Mouse (Mus musculus) CD8-positive naive resting alpha-beta T cell, adult 2 months (primary cell): Measurements from ENCODE around the gene Mmgt2.

Source experiments
- DNase-seq, 2 experiments: peaks; one replicate each; pipeline ENCODE4 v3.0.0; 2022; ENCODE audit warnings: low read depth in 2 of 2, low spot score in 2 of 2

Mmgt2 gene

DNA sequence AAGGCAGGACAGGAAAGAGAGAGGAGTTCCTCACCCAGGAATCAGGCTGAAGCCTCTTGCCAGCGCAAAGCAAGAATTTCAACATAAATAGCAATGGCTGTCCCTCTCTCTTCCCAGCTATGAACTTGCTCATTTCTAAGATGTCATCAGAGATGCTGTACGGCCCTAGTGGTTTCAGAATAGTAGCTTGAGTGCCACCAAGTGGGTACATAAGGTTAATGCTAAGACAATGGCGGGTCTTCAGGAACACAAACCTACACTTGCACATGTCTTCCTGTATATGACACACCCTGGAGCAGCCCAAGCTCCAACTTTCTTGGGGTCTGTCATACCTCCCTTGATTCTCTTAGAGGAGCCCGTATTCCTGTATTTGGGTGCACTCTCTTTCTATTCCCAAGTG lies 51.3 kb downstream of the Mmgt2 start:
- no peak for DNase-seq

DNA sequence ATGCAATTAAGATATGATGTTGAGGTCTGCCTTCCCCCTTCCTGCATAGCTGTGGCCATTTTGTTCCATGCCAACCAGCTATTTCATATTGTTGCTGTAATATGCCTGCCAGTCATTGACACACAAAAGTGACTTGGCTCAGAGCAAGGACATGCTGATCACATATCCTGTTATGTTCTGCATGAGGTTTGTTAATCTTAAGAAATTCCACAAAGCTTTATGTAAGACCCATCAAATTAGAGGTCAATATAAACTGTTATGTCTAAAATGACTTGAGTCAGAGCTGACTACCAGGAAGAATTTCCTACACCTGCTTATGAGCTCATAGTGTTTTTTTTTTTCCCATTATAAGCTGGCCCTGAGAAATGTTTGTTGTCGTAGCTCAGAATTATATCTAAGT lies 52.8 kb downstream of the Mmgt2 start:
- DNase-seq = no peak

GRCm38 (mm10) chr11:62706141-62706540 lies 57.7 kb downstream of the Mmgt2 start:
- no peak for DNase-seq

DNA sequence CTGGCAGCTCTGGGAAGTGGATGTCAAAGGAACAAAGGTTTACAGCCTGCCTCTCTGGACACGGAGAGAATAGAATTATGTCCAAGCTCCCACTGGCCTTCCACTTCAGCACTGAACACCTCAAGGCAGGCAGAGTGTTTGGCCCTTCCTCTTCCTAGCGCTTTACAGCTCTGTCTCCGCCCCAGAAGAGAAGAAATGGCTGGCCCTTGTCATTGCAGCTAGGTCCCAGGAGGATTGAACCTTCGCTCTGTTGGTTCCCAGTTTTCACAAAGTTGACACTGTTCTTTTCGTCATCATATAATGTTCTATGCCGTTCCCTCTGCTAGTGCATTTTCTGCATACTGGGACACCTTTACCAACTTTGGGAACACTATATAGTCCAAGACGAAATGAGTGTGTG lies 59.8 kb downstream of the Mmgt2 start:
- no peak for DNase-seq

- no peak for DNase-seq
These were observed 62.2 kb downstream of the Mmgt2 start for GRCm38 (mm10) chr11:62710657-62711056.
